ENCODE assay signal across 8 mouse cellular contexts in genomic region chr2:74066652-74067051, GRCm38 (mm10).
DNase-seq lines count a peak whose midpoint lies in the region; ATAC-seq lines count a peak whose summit lies in the region.

No protein-coding gene starts in this region.

- DNase-seq in MEL-GATA-1-ER (ENCODE audit: extremely low read depth, low read depth): peak; percentile 33
- DNase-seq in cerebellum, adult 11 months: peak; percentile 61
- peak; percentile 93 for DNase-seq in forebrain, embryonic 14.5 days (ENCODE audit: low spot score)
- peak; percentile 56 to 71 for DNase-seq in heart, postnatal 14 days
- DNase-seq in kidney, postnatal 25 days: peak; percentile 58 to 71
- peak; percentile 58 for DNase-seq in liver, embryonic 11.5 days (ENCODE audit: low spot score)
- peak; percentile 47 to 60 for DNase-seq in urinary bladder, postnatal 36 days (ENCODE audit: low spot score in 2 of 2)

- no peak overlapping the region for H3K27ac ChIP-seq in forebrain, embryonic 14.5 days (ENCODE audit: low read depth, low read length)
- H3K27ac ChIP-seq in liver, embryonic 11.5 days (ENCODE audit: low read depth, low read length): no peak overlapping the region
- no peak overlapping the region for H3K27ac ChIP-seq in neural tube, embryonic 14.5 days (ENCODE audit: low read depth, low read length)

- WGBS in forebrain, embryonic 14.5 days: 3% methylated on average over 11 of the region's 11 CpGs
- 6% methylated on average over 11 of the region's 11 CpGs for WGBS in liver, embryonic 11.5 days
- WGBS in neural tube, embryonic 14.5 days: 4% methylated on average over 11 of the region's 11 CpGs

- no peak overlapping the region for H3K4me2 ChIP-seq in forebrain, embryonic 14.5 days (ENCODE audit: low read length)
- H3K4me2 ChIP-seq in liver, embryonic 11.5 days: no peak overlapping the region
- no peak overlapping the region for H3K4me2 ChIP-seq in neural tube, embryonic 14.5 days (ENCODE audit: low read depth, low read length)

- H3K36me3 ChIP-seq in forebrain, embryonic 14.5 days (ENCODE audit: control insufficient read depth, insufficient read depth, low read length): no peaks in the 10 kb centered on the region
- no peaks in the 10 kb centered on the region for H3K36me3 ChIP-seq in liver, embryonic 11.5 days (ENCODE audit: control insufficient read depth, insufficient read depth, low read length)
- H3K36me3 ChIP-seq in neural tube, embryonic 14.5 days (ENCODE audit: control insufficient read depth, insufficient read depth, low read length): no peaks in the 10 kb centered on the region

- no peaks in the 10 kb centered on the region for H3K9me3 ChIP-seq in forebrain, embryonic 14.5 days (replicated peaks; ENCODE audit: control insufficient read depth, low read length)
- H3K9me3 ChIP-seq in liver, embryonic 11.5 days (ENCODE audit: control insufficient read depth, low read length): no peaks in the 10 kb centered on the region
- no peaks in the 10 kb centered on the region for H3K9me3 ChIP-seq in neural tube, embryonic 14.5 days (ENCODE audit: control insufficient read depth, low read length)

- peak; percentile 80 for ATAC-seq in forebrain, embryonic 14.5 days
- no peak for ATAC-seq in liver, embryonic 11.5 days (replicated peaks; ENCODE audit: low FRiP score)
- peak; percentile 72 for ATAC-seq in neural tube, embryonic 14.5 days (ENCODE audit: low read depth)

- 0 out of 2 replicates have a peak, but pooled peaks cover 3% of the 10 kb centered on the region for H3K27me3 ChIP-seq in forebrain, embryonic 14.5 days (replicated peaks; ENCODE audit: control insufficient read depth, insufficient read depth, low read length)
- 0 out of 2 replicates have a peak, but pooled peaks cover 2% of the 10 kb centered on the region for H3K27me3 ChIP-seq in liver, embryonic 11.5 days (replicated peaks; ENCODE audit: control insufficient read depth, insufficient read depth, low read length)
- H3K27me3 ChIP-seq in neural tube, embryonic 14.5 days (ENCODE audit: control insufficient read depth, insufficient read depth, low read length): no peaks in the 10 kb centered on the region

- intact Hi-C loops in heart, postnatal 14 days (cut with DNase I): loop anchor here (1.0 to 5.0 kb wide), 3 partner anchors 181 to 594 kb away; no protein-coding TSS in a partner anchor

- no peak overlapping the region for H3K4me3 ChIP-seq in forebrain, embryonic 14.5 days (ENCODE audit: low read depth, low read length)
- no peak overlapping the region for H3K4me3 ChIP-seq in liver, embryonic 11.5 days (ENCODE audit: low read depth, low read length)
- H3K4me3 ChIP-seq in neural tube, embryonic 14.5 days (ENCODE audit: low read depth, low read length): no peak overlapping the region

- no peak overlapping the region for H3K9ac ChIP-seq in forebrain, embryonic 14.5 days (ENCODE audit: low read length)
- H3K9ac ChIP-seq in liver, embryonic 11.5 days (ENCODE audit: low read depth, low read length): no peak overlapping the region
- no peak overlapping the region for H3K9ac ChIP-seq in neural tube, embryonic 14.5 days (replicated peaks; ENCODE audit: low read depth, low read length)

- peaks cover 21% of the 10 kb centered on the region for H3K4me1 ChIP-seq in forebrain, embryonic 14.5 days (ENCODE audit: control insufficient read depth, insufficient read depth, low read length)
- H3K4me1 ChIP-seq in liver, embryonic 11.5 days (replicated peaks; ENCODE audit: control insufficient read depth, insufficient read depth, low read length): no peaks in the 10 kb centered on the region
- H3K4me1 ChIP-seq in neural tube, embryonic 14.5 days (ENCODE audit: control insufficient read depth, insufficient read depth, low read length): peaks cover 14% of the 10 kb centered on the region; the same call in 1 of the 2 replicates

Comparison
In these comparisons a context has a peak if more than half of its experiments do, and no peak if none do; other contexts are left out.
1. DNase-seq: peak in every context shown above with its lines; median percentile 93 in forebrain, embryonic 14.5 days; 64 in kidney, postnatal 25 days; 64 in heart, postnatal 14 days; 61 in cerebellum, adult 11 months; 58 in liver, embryonic 11.5 days; 54 in urinary bladder, postnatal 36 days; 33 in MEL-GATA-1-ER.